In the genomic region with DNA sequence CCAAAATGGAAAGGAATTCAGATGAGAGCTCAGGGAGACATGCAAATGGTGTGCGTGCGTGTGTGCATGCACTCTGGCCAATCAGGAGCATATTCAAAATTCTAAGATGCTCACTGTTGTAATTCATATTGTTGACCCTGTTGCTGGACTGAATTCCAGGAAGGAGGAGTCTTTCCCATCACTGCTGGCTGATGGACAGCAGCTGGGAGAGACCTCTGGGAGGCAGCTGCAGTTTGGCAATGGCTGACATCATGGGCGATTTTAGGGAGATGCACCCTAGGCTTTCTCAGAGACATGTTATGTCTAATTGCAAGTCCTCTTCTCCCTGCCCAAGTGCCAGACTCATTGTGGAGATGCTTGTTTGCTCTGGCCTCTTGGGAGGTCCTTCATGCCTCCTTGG, we compare ENCODE assay signal across 18 mouse cellular contexts.
"Had no signal": no experiment of that assay in that cellular context is flagged by ENCODE, and none has a peak within 500 bp of the region (broad histone marks: within the 10 kb centered on the region; RNA-seq: fewer than 3 reads in every experiment).

No protein-coding gene starts in this region.

- H3K27me3 ChIP-seq: liver, embryonic 12.5 days; lung, embryonic 15.5 days; midbrain, embryonic 12.5 days; neural tube, embryonic 15.5 days had no signal

- H3K27ac ChIP-seq: liver, embryonic 12.5 days; liver, embryonic 14.5 days; lung, embryonic 15.5 days; midbrain, embryonic 10.5 days; midbrain, embryonic 12.5 days; neural tube, embryonic 13.5 days; neural tube, embryonic 15.5 days had no signal

- H3K36me3 ChIP-seq: liver, embryonic 12.5 days; lung, embryonic 15.5 days; midbrain, embryonic 10.5 days; midbrain, embryonic 12.5 days; neural tube, embryonic 13.5 days; neural tube, embryonic 15.5 days had no signal

- H3K4me2 ChIP-seq: liver, embryonic 12.5 days; lung, embryonic 15.5 days; midbrain, embryonic 12.5 days; neural tube, embryonic 13.5 days; neural tube, embryonic 15.5 days had no signal

- H3K4me3 ChIP-seq: liver, embryonic 12.5 days; lung, embryonic 15.5 days; midbrain, embryonic 10.5 days; midbrain, embryonic 12.5 days; myocyte; neural tube, embryonic 13.5 days; neural tube, embryonic 15.5 days had no signal

- H3K4me1 ChIP-seq: liver, embryonic 12.5 days had no signal

- H3K9ac ChIP-seq: liver, embryonic 12.5 days; liver, embryonic 14.5 days; lung, embryonic 15.5 days; midbrain, embryonic 12.5 days; neural tube, embryonic 13.5 days; neural tube, embryonic 15.5 days had no signal

- H3K9me3 ChIP-seq: liver, embryonic 12.5 days; lung, embryonic 15.5 days; midbrain, embryonic 10.5 days; midbrain, embryonic 12.5 days; neural tube, embryonic 13.5 days; neural tube, embryonic 15.5 days had no signal

- DNase-seq: midbrain, embryonic 14.5 days; retina, postnatal 1 day; right cerebral cortex, adult 18-20 months; right cerebral cortex, postnatal 25 days; right cerebral cortex, postnatal 4 days; spleen, adult 18-20 months; thymus, adult 18-20 months; thymus, postnatal 14 days; thymus, postnatal 36 days had no signal

- ATAC-seq: liver, embryonic 12.5 days; midbrain, embryonic 16.5 days had no signal
